Mouse (Mus musculus): ENCODE measurements around the gene Hspa12a. TPM values are rescaled to one million over a fixed set of nuclear protein-coding genes. Genes with fewer than 3 reads are reported as not detected.

Gene Hspa12a
- total RNA-seq, 2 experiments from 2014 or later, result 27.1 to 31.3 TPM

DNA sequence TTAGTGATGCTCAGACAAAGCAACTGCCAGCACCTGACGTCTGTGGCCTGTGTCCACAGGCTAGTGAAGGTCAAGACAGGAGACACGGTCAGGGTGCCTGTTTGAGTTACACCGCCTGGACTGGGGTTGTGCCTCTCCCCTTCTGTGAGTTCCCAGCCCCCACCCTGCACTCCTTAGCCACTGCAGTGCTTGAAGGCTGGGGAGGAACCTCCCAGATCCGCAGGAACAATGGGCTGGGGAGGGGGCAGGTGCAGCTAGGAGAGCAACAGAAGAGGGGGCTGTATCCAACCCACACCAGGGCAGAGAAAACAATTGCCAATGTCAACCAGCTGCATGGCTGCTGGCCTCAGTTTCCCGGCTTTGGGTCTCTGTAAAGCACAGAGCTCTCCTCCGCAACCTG lies 84.1 kb downstream of the Hspa12a start:
- no peak for DNase-seq

DNA sequence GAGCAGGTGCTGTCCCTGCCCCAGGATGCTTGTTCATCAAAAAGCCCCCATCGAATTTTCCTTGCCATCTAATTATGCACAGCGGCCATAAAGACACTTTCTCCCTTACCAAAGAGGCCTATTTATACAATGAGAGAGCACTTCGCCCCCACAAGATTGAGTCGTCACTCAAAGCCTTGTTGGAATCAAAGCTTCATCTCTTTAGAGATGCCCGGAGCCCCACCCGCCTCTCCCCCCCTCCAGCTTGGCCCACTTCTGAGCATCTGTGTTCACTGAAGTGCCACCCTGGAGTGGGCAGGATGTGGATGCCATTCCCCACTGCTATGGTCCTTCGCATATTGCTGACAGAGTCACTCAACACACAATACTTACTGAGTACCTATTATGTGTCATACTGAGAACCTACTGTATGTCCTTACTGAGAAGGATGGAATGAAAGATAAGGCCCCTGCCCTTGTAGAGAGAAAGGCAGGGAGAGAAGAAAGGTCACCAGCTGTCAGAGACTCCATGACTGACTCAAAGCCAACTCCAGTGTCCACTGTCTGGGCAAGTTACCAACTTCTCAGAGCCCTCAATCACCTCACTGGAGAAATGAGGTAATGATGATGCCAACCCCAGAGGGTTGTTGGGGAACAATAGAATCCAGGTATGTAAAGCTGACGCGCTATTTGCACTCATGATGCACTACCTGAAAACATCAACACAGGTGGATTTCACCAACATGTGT lies 87.2 kb downstream of the Hspa12a start:
- peak; percentile 40 for DNase-seq

DNA sequence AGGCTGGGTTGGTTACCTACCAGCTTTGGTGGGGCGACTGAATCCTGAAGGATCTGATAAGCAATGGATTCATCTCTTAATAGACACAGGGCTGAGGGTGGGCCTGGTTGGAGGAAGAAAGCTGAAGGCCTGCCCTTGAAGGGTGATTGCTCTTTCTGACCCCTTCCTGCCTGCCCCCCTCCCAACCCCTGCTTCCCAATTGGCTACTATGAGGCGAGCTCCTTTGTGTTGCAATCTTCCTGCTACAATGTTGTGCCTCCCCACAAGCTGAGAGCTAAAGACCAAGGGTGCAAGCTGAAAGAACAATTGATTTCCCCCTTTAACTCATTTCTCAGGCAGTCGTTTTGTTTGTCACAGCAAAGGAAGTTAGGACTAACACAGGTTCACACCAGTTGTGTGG lies 88.6 kb downstream of the Hspa12a start:
- DNase-seq, result no peak

DNA sequence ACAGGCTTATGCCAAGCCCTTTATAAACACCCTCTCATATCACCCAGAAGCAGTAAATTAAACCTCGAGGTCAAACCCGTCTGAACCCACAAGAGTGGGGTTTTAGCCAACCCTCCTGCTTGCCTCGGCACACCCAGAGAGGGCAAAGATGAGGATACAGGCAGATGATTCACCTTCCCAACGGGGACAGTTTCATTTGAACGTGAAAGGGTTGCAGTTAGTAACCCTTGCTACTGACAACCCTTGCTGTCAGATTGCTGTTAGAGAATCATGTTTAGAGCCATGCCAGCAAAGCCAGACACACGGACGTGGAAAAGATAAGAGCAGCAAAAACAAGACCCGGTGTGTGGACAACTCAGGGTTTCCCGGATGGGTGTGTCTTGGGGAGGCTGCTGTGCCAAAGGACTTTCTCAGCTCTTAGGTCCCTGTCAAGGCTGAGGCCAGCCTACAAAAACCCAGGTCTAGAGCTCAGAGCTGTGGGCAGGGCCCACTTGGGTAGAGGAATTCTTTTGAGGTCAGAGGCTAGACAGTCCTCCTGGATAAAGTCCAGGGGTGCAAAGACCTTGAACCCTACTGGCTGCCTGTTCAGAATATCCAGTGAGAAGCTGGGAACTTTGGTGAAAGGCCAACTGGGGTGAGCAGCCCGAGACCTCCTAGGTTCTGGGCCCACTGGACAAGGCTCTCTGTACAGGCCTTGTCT lies 90.3 kb downstream of the Hspa12a start:
- DNase-seq, result no peak

DNA sequence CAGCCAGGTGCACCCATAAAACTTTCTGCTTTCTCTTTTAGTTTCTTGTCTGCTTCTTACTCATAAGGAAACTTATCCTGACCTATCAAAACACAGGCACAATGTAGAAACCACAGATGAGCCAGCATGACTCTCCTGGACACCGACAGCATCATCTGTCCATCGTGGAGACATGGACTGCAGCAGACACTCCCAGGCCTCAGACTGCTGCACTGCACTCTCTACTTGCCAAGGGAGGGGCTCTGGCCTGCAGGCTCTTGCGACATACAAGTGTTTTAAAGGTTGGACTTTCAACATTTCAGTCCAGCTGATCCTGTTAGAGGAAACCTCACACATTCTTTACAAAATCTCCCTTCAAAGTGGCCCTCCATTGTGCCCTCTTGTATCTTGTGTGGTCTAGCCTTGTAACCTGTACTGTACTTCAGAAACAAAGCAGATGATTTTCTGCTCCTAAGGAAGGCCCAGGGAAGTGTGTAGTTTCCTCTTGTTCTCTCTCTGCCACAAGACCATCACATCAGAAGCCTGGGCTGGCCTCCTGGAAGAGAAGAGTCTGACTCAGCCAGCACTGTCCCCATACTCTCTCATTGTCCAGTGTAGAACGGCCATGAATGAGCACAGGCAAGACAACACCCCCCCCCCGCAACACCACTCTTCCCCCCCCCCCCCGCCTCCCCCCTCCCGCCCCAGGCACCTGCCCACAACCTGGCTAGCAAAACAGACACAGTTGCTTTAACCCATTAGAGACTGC lies 92.6 kb downstream of the Hspa12a start:
- DNase-seq, result no peak

DNA sequence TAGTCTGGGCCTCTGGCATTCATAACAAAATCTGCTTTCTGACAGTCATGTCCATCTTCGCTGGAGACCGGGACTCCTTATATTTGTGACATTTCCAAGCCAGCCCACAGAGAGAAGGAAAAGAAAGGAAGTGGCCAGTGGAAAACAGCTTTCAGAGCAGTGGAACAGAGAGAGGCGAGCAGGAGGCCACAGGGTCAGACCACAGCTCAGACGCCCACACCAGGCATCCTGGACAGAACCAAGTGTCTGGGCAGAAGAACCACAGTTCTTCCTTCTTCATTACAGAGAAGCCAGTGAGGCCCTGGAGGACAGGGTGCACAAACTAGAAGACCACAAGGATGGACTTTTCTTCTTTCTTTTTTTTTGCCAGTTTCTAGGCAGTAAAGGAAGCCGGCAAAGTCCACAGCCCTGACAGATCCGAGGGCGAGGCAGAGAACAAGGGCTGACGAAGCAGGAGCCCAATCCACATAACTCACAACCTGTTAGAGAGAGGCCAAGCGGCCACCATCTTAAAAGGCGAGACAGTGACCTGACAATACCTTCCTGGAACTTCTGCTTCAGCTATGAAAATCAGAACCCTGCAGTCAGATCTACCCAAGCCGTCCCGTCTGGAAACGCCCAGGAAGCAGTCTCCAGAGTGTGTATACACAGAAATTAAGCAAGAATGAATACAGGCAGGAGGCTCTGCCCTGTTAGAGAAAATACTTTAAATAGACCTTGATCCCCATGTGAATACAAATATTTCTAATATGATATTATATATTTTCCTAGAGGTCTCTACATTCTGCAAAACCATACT lies 93.9 kb downstream of the Hspa12a start:
- DNase-seq, result no peak

DNA sequence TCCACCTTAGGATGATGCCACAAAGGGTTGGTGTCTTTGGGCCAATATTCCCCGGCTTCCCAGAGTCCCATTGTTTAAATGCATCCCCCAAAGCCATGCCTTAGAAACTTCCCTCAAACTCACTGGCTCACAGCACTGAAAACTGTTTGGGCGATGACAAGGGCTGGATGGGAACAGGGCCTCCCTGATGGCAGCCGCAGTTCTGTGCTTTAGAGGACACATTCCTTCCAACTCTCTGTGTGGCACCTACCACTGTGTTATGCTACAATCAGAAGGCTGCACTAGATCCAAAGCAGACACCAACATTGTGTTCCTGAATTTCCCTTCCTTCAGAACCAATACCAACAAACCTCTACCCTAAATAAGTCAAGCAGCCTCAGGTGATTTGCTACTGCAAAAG lies 99.8 kb downstream of the Hspa12a start:
- DNase-seq, result no peak

DNA sequence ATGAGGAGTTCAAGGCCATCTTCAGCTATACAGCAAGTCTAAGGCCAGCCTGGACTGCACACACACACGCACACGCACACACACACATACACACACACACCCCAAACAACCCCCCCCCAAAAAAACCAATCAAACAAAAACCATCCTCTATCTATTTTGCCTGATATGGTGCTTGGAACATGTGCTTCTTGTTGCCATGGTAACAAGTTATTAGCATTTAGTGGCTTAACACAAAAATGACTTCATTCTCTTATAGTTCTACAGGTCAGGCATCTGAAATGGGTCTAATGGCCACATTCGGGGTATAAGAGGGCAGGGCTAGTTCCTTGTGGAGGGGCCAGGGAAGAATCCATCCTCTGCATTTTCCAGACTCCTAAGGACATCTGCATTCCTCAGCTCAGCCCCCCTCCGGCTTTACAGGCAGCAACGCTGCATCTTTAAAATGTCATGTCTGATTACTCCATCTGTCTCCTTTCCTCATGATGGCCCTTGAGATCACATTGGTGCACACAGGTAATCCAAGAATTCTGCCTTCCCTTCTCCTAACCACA lies 102.7 kb downstream of the Hspa12a start:
- no peak for DNase-seq

DNA sequence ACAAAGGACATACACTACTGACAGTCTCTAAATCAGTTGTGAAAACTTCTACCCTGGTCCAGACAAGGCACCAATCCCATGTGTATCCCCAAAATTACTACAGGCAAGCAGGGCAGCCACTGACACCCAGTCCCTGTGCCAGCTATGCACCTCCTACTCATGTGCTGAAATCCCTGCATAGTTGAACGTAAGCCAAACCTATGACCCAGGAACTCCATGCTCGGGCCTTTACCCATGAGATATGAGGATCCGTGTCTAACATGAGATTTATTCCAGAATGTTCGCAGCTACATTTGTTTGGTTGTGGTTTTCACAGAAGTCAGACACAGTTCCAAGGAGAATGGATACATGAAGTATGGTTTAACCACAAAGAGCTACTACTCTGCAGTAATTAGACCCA lies 103.6 kb downstream of the Hspa12a start:
- peak; percentile 37 for DNase-seq

DNA sequence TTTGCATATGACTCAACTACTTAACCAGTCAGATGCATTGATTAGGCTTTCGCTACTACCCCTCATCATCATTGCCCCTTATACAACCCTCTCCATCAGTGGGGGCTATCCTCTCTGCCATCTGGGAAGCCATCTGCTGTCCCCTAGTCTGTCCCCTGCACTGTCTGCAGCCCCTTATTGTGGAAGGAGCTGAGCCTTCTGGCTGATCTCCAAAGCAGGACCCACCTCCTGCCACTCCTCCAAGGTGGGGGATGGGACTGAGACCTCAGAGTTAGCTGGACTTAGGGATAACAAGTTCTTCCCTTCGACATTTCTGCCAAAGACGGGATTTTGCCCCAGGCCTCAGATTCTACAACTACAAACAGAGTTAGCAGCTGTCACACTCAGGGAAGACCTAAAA lies 104.1 kb downstream of the Hspa12a start:
- no peak for DNase-seq

DNA sequence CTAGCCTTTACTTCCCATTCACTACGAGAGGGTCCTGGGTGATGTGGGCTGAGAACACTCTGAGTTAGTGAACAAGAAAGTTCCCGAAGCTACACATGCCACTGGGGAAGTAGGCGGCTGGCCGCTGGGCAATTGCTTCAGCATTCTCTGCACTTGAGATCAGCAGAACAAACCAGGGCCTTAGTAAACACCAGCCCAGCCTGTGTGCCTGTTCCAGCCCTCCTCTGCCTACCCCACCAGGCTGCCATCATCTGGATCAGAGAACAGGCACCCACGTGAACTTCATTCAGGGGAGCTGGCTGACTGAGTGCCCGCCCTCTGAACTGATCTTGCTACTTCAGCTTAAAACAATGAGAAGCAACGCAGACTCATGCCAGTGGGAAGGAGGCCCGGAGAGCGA lies 104.7 kb downstream of the Hspa12a start:
- DNase-seq, result no peak

DNA sequence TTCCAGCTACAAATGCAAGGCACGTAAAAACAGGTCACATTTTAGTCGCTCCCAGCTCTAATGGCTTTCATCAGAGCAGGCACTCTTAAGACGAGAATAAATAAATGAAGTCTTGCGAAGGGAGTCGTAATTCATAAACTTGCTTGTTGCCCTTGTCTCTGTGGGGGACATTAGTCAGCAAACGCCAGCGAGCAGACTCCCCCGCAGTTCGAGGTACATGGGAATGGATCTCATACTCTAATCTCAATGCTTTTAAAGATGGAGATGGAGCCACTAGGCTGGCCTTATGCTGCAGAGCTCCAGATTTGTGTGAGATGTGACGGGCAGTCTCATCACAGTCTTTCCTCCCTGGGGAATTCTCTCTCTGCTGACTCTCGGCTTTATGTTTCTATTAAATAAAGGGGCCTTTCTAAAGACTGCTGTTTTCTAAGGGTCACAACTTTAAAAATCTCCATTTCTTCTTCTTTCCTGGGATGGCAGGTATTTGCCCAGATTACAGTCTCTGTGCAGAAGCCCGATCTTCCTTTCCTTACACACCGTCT lies 109.7 kb downstream of the Hspa12a start:
- no peak for DNase-seq

DNA sequence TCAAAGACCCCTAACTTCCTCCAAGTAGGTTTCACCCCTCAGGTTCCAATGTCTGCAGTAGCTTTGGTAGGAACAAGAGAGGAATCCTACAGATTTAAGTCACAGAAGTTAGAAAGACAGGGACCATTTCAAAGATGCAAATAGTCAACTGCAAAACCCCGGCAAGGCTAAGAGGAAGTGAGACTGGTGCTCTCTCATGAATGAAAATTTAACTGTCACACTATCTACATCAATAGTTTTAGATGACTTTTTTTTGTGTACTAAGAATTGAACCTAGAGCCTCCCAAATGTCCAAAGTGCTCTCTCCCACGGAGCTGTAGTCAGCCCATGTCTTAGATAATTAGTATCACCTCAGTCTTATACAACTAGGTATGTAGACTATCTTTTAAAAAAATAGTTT lies 110.5 kb downstream of the Hspa12a start:
- DNase-seq, result no peak

DNA sequence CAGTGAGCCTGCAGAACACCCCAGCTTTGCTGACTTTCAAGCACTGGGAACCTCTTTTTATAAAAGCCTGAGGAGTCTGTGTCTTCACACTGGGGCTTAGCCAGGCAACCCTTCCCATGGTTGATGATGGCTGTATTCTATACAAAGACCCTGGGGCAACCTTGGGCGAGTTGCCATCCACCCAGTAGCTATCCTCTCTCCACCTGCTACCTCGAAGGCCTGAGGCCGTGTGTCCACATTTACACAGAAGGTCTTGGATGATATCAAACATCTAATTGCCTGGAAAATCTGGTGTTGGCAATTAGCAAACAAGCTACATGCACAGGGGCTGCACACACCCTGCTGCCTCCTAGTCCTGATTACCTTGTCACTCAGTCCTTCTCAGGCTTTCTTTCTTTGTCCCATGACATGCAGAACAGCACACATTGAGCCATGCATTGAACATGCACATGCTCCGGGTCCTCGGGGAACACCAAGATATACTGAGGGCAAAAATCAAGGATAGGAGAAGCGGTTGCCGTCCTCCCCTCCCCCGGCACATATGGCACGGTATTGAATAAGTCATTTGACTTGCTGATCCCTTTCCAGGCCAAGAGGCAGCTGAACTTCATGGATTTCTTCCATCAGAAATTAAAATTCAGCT lies 112.1 kb downstream of the Hspa12a start:
- no peak for DNase-seq

DNA sequence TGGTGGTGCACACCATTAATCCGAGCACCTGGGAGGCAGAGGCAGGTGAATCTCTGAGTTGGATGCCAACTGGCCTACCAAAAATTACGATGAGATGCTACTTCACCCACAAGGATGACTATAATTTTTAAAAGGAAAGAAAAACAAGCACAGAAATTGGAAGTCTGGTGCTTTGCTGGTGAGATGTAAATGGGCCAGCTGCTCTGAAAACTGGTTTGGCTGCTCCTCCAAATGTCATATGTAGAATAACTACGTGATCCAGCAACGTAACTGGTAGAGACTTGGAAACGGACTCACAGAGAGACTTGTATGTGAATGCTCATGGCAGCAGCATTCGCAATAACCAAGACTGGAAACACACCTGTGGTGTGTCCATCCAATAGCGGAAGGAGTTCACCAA lies 113.3 kb downstream of the Hspa12a start:
- DNase-seq, result no peak

DNA sequence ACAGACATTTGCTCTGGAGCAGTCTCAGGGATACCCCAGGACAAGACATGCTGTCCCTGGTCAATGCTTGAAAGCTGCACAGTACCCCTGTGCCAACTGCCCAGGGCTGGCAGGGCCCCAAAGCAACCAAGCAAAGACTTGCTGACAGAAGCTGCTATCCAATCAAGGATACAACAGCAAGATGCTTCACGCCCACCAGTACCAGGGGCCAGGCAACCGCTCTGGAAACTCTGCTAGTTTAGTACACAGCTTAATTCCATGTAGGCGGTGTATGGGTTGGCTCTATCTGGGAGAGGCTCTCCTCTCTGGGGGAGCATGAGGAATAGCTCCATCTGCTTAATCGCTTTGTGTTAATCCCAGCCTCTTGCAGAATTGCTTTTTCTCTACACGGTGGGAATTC lies 113.9 kb downstream of the Hspa12a start:
- peak; percentile 65 for DNase-seq

DNA sequence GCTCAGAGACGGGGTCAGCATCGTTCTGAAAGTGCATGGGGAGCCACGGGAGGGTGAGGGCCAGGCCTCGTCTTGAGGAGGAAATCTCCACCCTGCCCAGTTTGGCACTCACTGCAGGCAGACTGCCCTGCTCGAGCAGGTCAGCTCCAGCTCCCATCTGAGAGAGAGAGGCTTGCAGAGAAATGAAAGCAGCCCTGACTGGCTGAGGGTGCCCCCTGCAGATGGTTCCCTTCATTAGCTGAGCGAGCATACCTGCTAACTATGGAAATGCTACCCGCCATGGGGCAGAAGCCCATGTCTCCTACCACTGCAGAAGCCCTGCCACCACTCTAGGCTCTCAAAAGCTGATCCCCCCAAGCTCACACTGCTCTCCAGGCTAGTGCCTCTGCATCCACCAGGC lies 115.8 kb downstream of the Hspa12a start:
- DNase-seq, result peak; percentile 41

DNA sequence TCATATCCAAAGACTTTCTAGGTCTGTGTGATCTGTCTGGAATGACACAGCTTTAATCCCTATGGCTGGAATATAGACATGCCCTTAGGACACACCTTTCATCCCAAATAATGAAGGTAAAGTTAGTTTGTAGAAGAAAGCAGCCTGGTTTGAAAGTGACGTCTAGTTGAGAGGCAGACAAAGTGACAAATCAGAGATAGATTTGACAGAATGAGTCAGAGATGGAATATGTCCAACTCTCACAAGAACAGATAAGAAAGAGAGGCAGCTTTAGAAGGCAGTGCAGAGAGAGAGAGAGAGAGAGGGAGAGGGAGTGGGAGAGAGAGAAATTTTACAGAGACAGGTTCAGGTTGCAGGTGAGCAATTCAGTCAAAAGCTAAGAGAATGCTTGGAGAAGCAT lies 119.1 kb downstream of the Hspa12a start:
- DNase-seq, result no peak

DNA sequence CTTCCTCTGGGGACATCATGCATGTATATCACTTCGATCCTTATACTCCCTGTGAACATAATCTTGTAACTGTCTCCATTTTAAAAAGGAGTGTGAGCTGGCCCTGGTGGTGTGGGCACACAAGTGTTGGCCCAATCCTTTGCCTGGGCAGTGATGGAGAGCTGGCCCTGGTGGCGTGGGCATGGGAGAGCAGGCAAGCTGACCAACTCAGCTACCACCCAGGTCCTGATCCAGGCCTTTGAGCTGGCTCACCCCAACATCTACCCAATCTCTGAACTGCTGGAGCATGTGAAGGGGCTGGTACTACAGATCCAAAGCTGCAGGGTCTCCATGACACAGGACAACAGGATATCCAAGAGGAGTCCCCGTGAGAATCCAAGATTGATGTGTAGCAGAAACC lies 120.2 kb downstream of the Hspa12a start:
- no peak for DNase-seq

DNA sequence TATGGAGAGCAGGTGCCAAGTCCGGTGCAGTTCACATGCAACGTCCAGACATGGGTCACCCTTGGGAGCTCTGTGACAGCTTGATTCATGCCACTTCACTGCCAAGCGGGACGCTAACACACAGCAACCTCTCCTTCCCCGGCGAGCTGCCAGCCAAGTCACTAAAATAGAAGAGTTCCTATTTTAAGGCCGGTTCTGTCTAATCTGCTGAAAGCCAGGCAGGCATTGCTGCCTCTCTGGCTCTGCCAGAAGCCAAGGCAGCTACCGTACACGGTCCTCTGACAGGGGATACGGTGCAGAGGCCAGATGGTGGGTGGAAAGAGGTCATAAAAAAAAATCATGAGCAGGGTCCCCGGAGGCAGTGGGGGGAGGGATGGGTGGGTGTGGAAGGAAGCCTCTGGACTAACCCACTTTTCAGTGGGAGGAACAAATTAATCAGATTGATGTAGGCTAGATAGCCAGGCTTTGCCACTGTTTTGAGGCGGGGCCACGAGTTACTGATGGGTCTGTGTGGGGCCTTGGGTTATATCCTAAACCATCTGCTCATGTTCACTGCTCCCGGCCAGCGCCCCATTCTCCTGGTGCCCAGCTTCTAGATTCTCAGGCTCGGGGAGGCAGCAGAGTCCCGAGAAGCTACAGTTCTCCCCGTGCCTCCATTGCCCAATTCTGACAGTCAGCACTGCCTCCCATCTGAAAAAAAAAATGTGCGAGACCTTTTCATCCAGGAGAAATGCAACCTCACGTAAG lies 120.8 kb downstream of the Hspa12a start:
- DNase-seq, result peak; percentile 90
